Mouse (Mus musculus) heart, adult 2 months (tissue): ENCODE results near the gene Dscaml1. TPM values are rescaled to one million over a fixed set of nuclear protein-coding genes. Genes with fewer than 3 reads are reported as not detected.

Experiments used
- DNase-seq, 2 experiments: peaks; one replicate each; pipeline ENCODE4 v3.0.0; 2021
- H3K27ac ChIP-seq: fragments of 200-600 bp; 2 replicates; pipeline ENCODE4 v1.8.1; 2022
- H3K27me3 ChIP-seq: fragments of 200-500 bp; 2 replicates; pipeline ENCODE4 v1.6.1; 2012; ENCODE audit warnings: mild to moderate bottlenecking, low read length, inconsistent platforms, mixed read lengths; ENCODE audit not compliant: control insufficient read depth, insufficient read depth
- H3K36me3 ChIP-seq: fragments of 200-500 bp; 2 replicates; pipeline ENCODE4 v1.6.1; 2012; ENCODE audit warnings: low read length, inconsistent platforms; ENCODE audit not compliant: control insufficient read depth, insufficient read depth
- H3K4me1 ChIP-seq: fragments of 200-500 bp; 2 replicates; pipeline ENCODE4 v1.6.1; 2011; ENCODE audit warnings: low read length; ENCODE audit not compliant: control insufficient read depth, insufficient read depth
- H3K4me3 ChIP-seq: fragments of 200-600 bp; 2 replicates; pipeline ENCODE4 v1.8.1; 2022
- H3K79me2 ChIP-seq: fragments of 200-500 bp; replicated peaks from 2 replicates; pipeline ENCODE4 v1.6.1; 2012; ENCODE audit warnings: mild to moderate bottlenecking, inconsistent platforms, low read length, moderate library complexity, mixed read lengths; ENCODE audit not compliant: control insufficient read depth, insufficient read depth
- H3K9ac ChIP-seq: fragments of 200-500 bp; 2 replicates; pipeline ENCODE4 v1.6.1; 2012; ENCODE audit warnings: low read depth, mild to moderate bottlenecking, control low read depth, inconsistent platforms, low read length, mixed read lengths
- CTCF ChIP-seq: fragments of 200-600 bp; IDR thresholded peaks from 2 replicates; pipeline ENCODE4 v1.8.1; 2022; ENCODE audit warnings: antibody characterized with exemption, mild to moderate bottlenecking, moderate library complexity
- EP300 ChIP-seq: fragments of 200-500 bp; IDR thresholded peaks from 2 replicates; pipeline ENCODE4 v1.6.1; 2011; ENCODE audit warnings: low read depth, low read length, control low read depth; ENCODE audit not compliant: insufficient read depth
- POLR2A ChIP-seq: fragments of 200-500 bp; IDR thresholded peaks from 2 replicates; pipeline ENCODE4 v1.6.1; 2011; ENCODE audit warnings: mild to moderate bottlenecking, low read depth, low read length, control low read depth; ENCODE audit not compliant: insufficient read depth
- WGBS: fragments of 180-500 bp; shearing (Covaris S2); methylation state at CpG from one replicate; pipeline ENCODE4 v1.1.7; 2018; 5-methylcytosine and 5-hydroxymethylcytosine counted together
- intact Hi-C: fragments of 180-260 bp; cut with DNase I; formaldehyde crosslinking; loops from one replicate; pipeline ENCODE4 v1.15.1; 2025
- polyA plus RNA-seq: library from polyadenylated mRNA; depleted of rRNA; stranded (reverse); fragments of >200 nt; gene quantifications from 2 replicates; pipeline ENCODE4 v1.2.3, GENCODE M21; 2012
- total RNA-seq, 2 experiments: library from RNA; stranded (reverse); gene quantifications; 2 replicates each; pipeline ENCODE4 v1.2.3; 2021

Dscaml1 gene
- total and polyA plus RNA-seq, 3 experiments = 0.14 TPM; not detected in 2

GRCm38 (mm10) chr9:45779201-45779600 is 352.8 kb downstream of the Dscaml1 start:
- no peaks in the 10 kb centered on the region for H3K4me1 ChIP-seq
- DNase-seq = no peak
- H3K27me3 ChIP-seq = no peaks in the 10 kb centered on the region
- no peak overlapping the region for H3K27ac ChIP-seq
- no peak overlapping the region for H3K9ac ChIP-seq
- no peak overlapping the region for H3K4me3 ChIP-seq
- no peaks in the 10 kb centered on the region for H3K79me2 ChIP-seq
- H3K36me3 ChIP-seq = no peaks in the 10 kb centered on the region
- no peak for TF ChIP-seq EP300
- TF ChIP-seq CTCF = no peak
- TF ChIP-seq POLR2A = no peak
- intact Hi-C loops = no loop called here
- 71% methylated on average over 6 of the region's 6 CpGs for WGBS

- no peak for TF ChIP-seq EP300
- no peak for TF ChIP-seq POLR2A
- no peak for TF ChIP-seq CTCF
- no peak overlapping the region for H3K4me3 ChIP-seq
- WGBS = 81% methylated on average over 12 of the region's 12 CpGs
- H3K9ac ChIP-seq = no peak overlapping the region
- no peaks in the 10 kb centered on the region for H3K27me3 ChIP-seq
- no peaks in the 10 kb centered on the region for H3K79me2 ChIP-seq
- no peaks in the 10 kb centered on the region for H3K4me1 ChIP-seq
- intact Hi-C loops = no loop called here
- H3K27ac ChIP-seq = no peak overlapping the region
- DNase-seq = no peak
- no peaks in the 10 kb centered on the region for H3K36me3 ChIP-seq
Observed at GRCm38 (mm10) chr9:45783249-45784069, 357.0 kb downstream of the Dscaml1 start.

DNA sequence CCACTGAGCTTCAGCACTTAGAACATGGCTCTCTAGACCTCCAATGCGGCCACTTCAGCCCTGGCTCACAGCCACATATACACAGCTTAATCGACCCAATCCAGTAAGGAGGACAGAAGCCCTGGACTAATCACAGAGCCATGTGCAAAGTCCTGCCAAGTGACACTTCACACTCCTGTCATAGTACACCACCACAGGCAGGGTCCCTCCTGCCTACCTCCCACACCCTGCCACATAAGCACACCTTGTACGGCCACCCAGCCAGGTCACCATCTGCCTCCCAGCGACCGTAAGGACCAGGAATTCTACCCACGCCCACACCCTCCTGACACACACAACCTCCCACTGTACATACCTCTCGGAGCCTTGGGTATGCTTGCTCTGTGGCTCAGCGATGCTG is 360.6 kb downstream of the Dscaml1 start:
- no peak overlapping the region for H3K4me3 ChIP-seq
- no peak overlapping the region for H3K27ac ChIP-seq
- H3K4me1 ChIP-seq = no peaks in the 10 kb centered on the region
- 65% methylated on average over 8 of the region's 8 CpGs for WGBS
- TF ChIP-seq EP300 (no peak), CTCF (no peak), POLR2A (no peak)
- H3K27me3 ChIP-seq = no peaks in the 10 kb centered on the region
- no peak for DNase-seq
- H3K79me2 ChIP-seq = no peaks in the 10 kb centered on the region
- intact Hi-C loops = no loop called here
- H3K36me3 ChIP-seq = no peaks in the 10 kb centered on the region
- H3K9ac ChIP-seq = no peak overlapping the region

DNA sequence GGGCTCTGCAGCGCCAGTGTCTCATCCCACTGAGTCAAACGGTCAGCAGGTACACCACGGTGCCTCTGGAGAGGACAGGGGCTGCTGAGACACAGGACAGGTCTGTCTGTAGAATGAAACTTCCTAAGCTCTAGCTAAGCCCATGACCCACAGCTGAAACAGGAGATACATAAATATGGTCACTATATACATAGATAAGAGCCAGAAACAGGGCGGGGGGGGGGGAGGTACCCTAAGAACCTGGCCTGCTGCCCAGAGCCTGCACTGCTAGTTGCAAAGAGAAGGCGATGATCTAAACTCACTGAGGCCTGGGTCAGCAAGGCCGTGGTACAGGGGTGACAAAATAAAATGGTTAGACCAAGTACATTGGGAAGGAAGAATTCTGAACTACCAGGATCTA is 361.1 kb downstream of the Dscaml1 start:
- no peaks in the 10 kb centered on the region for H3K27me3 ChIP-seq
- no peaks in the 10 kb centered on the region for H3K36me3 ChIP-seq
- no peak overlapping the region for H3K9ac ChIP-seq
- no peaks in the 10 kb centered on the region for H3K79me2 ChIP-seq
- intact Hi-C loops = no loop called here
- H3K27ac ChIP-seq = no peak overlapping the region
- no peak for TF ChIP-seq POLR2A
- no peak for TF ChIP-seq EP300
- TF ChIP-seq CTCF = no peak
- H3K4me1 ChIP-seq = no peaks in the 10 kb centered on the region
- no peak for DNase-seq
- no peak overlapping the region for H3K4me3 ChIP-seq
- WGBS = 49% methylated on average over 6 of the region's 6 CpGs

GRCm38 (mm10) chr9:45788405-45788804 is 362.0 kb downstream of the Dscaml1 start:
- Histone ChIP-seq H3K4me1 (no peaks in the 10 kb centered on the region), H3K36me3 (no peaks in the 10 kb centered on the region), H3K4me3 (no peak overlapping the region), H3K27ac (no peak overlapping the region), H3K79me2 (no peaks in the 10 kb centered on the region), H3K9ac (no peak overlapping the region), H3K27me3 (no peaks in the 10 kb centered on the region)
- no peak for DNase-seq
- intact Hi-C loops = no loop called here
- 81% methylated on average over 5 of the region's 5 CpGs for WGBS
- TF ChIP-seq EP300 (no peak), CTCF (no peak), POLR2A (no peak)

DNA sequence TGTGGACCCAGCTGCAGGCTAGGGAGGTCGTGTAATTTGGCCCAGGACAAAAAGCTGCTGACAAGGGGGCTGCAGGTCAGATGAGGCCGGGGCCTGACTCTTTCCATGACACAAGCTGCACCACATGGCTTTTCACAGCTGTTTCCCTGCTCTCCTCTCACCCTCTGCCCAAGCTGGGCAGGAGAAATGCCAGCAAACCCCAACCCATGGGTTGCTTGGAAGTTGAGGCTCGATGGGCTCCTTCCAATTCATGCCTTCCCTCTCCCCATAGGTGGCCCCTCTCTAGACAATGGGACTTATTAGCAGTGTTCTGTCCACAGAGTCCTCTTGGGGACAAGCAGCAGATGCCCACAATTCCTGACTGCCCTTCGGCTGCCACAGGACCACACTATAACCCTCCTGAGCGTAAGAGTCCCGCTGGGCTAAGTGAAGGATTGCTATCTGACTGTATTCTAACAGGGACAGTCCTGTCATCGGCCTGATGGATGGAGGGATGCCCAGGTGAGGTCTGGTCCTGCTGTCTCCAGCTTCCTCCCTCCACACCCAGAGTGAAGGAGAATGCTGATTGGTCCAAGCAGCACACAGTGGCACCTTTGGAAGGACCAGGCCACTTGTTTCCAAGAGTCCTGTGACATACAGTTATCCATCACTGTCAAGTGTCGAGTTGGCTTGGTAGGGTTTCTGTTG is 365.2 kb downstream of the Dscaml1 start:
- H3K27ac ChIP-seq = no peak overlapping the region
- whole genome bisulfite sequencing = 87% methylated on average over 8 of the region's 8 CpGs

More for the DNA sequence above, 365.2 kb downstream of the Dscaml1 start:
- H3K27me3 ChIP-seq = no peaks in the 10 kb centered on the region
- H3K4me1 ChIP-seq = no peaks in the 10 kb centered on the region; the same call in 1 of the 2 replicates
- H3K9ac ChIP-seq = no peak overlapping the region
- no peak for DNase-seq
- no peaks in the 10 kb centered on the region for H3K79me2 ChIP-seq
- no peaks in the 10 kb centered on the region for H3K36me3 ChIP-seq
- no peak for TF ChIP-seq POLR2A
- TF ChIP-seq CTCF = no peak
- TF ChIP-seq EP300 = no peak
- no peak overlapping the region for H3K4me3 ChIP-seq
- intact Hi-C loops = no loop called here
